Mouse (Mus musculus) adrenal gland, postnatal 25 days (tissue): ENCODE measurements at regions not wholly inside any gene's neighbourhood (a gene's known extent, or its start where the extent isn't known, plus 50 kb on each side); places are given as distances from the start of the nearest gene placed in this dataset.
"Not testable (repeated sequence)": the region's sequence is repeated elsewhere in the genome, so short reads cannot be mapped to it uniquely, and the experiment has no call there.

Source experiments
- DNase-seq: peaks from one replicate; pipeline ENCODE4 v3.0.0; 2021; ENCODE audit warnings: mixed read lengths

GRCm38 (mm10) chr12:21680026-21680425 lies 262.6 kb upstream of the Ywhaq start:
- peak; percentile 24 for DNase-seq

GRCm38 (mm10) chr12:21649381-21649780 lies 231.9 kb upstream of the Ywhaq start:
- DNase-seq: not testable (repeated sequence)

GRCm38 (mm10) chr12:21613781-21614180 lies 196.3 kb upstream of the Ywhaq start:
- peak; percentile 59 for DNase-seq

DNA sequence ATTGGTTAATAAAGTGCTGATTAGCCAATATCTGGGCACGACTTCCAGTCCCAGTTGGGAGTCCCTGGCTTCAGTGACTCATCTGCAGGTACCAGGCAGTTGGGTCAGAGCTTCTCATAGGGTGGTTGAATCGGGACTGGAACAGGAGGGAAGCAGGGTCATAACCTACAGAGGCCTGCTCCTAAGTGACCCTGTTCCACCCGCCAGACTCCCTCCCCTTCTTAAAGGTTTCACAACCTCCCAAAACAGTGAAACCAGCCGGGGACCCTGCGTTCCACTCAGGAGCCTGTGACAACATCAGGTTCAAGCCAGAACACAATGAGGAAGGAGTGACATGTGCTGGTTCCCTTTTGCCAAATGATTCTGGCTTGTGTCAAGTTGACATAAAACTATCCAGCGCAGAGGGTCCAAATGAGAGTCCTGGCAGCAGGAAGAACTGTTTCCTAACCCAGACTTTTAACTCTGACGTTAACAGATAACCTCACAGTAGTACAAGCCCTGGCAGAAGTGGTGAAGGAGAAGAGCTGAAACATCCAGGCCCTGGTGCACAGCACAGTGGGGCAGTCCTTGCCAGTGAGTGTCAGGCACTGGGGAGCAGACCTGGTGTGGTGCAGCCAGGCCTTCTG lies 151.1 kb upstream of the Ywhaq start:
- no peak for DNase-seq

DNA sequence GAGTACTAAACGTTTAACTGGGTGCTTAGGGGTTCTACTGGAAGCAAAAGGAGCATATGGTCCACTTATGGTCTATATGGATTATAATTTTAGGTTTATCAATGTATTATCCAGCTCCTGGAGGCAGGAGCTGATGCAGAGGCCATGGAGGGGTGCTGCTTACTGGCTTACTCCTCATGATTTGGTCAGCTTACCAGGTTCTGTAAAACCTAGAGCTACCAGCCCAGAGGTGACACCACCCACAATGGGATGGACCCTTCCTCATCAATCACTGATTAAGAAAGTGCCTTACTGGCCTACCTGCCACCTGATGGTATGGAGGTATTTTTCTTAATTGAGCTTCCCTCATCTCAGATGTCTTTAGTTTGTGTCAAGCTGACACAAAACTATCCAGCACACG lies 126.5 kb upstream of the Ywhaq start:
- not testable (repeated sequence) for DNase-seq

- DNase-seq: peak; percentile 78
Measured at GRCm38 (mm10) chr12:21543153-21543894, 125.9 kb upstream of the Ywhaq start.

- no peak for DNase-seq
Measured at GRCm38 (mm10) chr12:21531766-21532165, 114.3 kb upstream of the Ywhaq start.

- not testable (repeated sequence) for DNase-seq
Measured at GRCm38 (mm10) chr12:21529367-21529766, 111.9 kb upstream of the Ywhaq start.

- DNase-seq: not testable (repeated sequence)
Measured at GRCm38 (mm10) chr12:21527336-21527735, 109.9 kb upstream of the Ywhaq start.

DNA sequence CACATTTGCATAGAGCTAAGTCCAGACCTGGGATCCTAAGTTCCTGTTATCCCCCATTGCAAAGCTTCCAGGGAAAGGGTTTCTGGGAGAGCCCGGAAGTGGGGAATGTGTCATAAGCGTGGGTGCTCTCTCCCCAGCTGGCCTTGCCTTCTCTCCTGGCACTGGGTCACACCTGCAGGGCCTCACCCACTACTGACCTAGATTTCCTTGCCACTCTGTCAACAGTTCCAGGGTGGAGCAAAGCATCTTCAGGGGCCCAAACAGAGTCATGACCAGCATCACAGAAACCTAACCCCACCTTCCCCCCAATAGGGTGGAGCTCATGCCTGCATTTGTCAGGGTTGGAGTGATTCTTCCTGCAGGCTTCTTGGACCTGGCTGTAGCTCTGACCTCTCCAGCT lies 109.5 kb upstream of the Ywhaq start:
- DNase-seq: not testable (repeated sequence)

- DNase-seq: not testable (repeated sequence)
Measured at GRCm38 (mm10) chr12:21525567-21525966, 108.1 kb upstream of the Ywhaq start.

GRCm38 (mm10) chr12:21522621-21523020 lies 105.2 kb upstream of the Ywhaq start:
- DNase-seq: no peak

DNA sequence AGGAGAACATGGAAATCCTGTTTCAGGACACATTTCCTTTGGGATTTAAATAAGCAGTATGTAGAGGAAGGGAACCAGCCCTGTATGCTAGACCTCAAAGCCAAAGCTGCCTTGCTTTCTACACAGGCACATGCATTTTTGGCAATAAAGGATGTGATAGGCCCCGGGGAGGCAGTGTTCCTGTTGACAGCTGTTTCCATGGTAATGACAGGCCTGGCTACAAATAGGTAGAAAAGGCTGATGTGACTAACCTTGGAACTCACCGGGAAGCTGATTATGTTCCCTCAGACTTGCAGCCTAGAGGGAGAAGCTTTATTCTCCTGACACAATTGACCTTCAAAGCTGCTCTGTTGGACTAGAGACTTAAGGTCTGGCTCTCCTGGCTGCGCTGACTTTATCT lies 101.6 kb upstream of the Ywhaq start:
- DNase-seq: no peak

GRCm38 (mm10) chr12:21512736-21513135 lies 95.3 kb upstream of the Ywhaq start:
- DNase-seq: no peak

- DNase-seq: no peak
Measured at GRCm38 (mm10) chr12:21511043-21511665, 93.7 kb upstream of the Ywhaq start.

DNA sequence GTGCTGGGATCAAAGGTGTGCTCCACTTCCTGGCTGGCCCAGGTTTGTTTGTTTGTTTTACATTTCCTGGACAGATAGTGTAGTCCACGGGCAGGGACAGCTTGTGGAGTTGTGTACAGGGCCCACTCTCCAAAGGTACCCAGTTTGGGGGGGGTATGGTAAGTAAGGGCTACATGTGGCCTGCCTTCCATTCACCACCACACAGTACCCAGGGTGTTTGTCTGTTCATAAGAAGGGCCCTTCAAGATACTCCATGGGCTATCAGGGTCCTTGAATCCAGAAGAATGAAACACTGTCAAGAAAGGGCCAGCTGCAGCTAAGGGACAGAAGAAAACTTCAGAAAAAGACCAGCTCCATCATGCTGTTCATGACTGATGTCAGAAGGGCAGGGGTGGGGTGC lies 89.6 kb upstream of the Ywhaq start:
- DNase-seq: no peak

DNA sequence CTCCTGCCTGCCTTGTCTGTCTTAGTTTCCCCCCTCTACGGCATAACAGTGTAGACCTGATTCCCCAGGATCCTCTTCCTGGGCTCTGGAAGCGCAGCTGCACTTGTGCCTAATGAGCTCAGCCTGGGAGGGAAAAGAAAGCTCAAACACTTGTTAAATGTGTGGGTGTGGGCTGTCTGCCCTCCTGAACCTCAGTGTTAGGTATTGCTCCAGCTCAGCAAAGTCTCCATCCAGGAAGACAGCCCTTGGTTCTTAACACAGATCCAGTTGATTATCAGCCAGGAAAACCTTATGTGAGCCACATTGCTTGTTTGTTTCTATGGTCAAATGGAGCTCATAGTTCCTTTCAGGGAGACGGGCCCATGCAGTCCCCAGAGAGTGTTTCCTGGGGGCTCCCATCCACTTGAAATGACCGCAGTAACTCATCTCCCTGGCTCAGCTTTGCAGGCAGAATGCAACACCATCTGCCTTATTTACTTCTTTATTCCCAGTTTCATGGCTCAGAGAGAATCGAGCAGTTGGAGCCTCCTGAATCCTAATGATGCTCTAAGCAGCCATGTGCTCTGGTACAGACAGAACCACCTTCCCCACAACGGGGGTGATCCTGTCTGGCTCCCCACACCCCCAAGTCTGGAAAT lies 88.4 kb upstream of the Ywhaq start:
- no peak for DNase-seq

DNA sequence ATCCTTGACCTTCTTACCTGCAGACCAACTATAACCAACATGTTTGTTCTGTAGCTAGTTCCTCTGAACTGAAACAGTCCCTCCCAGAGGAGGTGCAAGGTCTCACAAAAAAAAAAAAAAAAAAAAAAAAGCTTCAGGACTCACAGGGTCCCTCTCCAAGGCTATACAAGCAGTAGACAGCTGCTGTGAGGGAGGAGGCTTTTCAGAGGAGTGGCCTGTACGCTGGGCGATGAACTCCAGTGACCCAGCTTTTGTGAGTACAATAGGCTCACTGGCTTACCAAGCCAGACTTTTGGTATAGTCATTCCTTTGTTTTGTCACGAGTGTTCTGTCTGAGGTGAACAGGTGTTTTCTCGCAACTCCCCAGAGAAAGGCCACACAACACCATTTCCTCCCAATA lies 85.8 kb upstream of the Ywhaq start:
- DNase-seq: no peak

- DNase-seq: no peak
Measured at GRCm38 (mm10) chr12:21496974-21497373, 79.5 kb upstream of the Ywhaq start.

DNA sequence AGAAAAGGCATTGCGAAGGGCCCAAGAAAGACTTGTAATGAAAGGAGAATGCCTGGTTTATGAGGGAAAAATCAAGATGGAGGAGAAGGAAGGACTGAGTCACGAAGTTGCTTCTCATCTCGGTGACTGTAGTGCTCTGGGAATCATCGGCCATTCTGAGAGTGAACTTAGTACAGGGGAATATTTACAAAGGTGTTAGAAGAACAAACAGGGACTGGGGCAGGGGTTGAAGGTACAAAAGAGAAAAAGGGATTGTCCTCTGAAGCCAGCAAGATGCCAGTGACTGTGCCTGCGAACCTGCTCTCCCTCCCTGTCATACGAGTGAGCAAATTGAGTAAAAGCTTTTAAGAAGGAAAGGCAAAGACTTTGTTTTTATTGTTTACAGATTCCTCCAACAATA lies 78.1 kb upstream of the Ywhaq start:
- no peak for DNase-seq

DNA sequence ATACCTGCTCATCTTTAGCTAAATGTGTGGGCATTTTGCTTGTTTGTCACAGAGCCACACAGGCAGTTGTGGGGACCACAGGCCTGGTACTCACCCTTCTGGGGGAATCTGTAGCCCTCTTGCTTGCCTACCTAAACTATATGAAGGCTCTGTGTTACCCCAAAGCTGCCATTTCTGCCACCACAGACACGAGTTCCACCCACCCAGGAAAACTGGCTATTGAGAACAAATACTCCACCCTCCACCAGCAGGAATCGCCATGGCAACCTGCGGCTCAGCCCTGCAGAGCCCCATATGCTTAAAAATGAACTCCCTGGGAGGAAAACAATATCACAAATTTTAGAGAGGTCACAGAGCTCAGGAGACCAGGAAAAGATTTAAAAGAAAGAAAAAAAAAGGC lies 76.0 kb upstream of the Ywhaq start:
- no peak for DNase-seq

DNA sequence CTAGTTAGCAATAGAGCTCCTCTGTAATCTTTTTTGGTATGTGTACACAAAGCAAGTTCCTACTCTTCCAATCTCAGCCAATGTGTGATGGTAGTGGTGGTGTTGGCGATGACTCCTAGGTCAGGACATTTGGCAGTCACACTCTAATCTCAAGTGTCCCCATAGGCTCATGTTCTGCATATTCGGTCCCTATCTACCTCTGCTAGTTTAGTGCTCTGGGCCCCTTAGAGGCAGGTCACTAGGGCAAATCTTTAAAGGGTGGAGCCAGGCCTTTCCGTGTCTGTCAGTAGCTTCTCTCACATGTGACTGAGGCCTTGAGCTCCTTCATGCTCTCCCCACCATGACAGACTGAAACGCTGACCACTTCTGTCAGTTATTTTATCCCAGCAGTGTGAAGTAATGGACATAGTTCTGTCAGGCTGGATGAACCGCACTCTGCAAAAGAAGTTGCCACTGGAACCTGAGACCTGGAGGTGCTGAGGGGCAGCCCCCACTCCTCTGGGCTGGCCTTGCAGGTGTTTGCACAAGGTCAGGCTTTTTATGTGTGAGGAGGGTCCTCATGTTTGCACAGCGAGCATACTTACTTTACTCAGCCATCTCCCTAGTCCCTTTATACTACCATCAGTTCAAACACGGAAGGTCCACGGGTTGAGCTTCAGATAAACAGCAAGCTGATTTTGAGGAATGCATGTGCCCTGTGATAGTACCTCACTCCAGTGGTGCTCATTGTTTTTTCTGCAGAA lies 75.3 kb upstream of the Ywhaq start:
- DNase-seq: no peak
